Mouse (Mus musculus): ENCODE results near the gene Chrnd.
A peak's percentile ranks its signal among the peaks of the same experiment; 100 is the strongest.

The Chrnd gene

DNA sequence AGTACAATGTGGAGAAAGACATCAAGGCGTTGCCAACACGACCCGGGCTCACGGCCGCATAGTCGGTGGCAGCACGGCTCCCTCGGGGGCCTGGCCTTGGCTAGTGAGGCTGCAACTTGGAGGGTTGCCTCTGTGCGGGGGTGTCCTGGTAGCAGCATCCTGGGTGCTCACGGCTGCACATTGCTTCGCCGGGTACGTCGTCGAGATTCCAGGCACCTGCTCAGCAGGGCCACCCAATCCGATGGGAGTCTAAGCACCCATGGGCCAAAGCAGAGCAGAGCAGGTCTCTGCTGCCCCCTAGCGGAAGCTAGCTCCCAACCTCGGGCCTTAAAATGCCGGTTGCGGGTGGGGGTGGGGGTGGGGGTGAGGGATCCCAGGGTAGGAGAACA, 5.7 kb upstream of the Chrnd start:
- DNase-seq, result peak; percentile 44

DNA sequence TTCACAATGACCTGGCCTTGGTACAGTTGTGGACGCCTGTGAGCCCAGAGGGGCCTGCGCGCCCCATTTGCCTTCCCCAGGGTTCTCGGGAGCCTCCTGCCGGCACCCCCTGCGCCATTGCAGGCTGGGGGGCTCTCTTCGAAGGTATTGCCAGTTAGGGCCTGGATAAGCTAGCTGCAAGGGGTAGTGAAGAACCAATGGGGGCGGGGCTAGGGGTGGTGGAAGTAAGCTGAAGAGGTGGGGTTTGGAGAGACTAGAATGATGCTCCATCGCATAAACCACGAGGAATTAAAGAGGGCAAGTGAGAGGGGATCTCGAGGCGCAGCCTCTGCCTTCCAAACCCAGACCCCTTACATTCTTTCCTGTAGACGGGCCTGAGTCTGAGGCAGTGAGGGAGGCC, 4.9 kb upstream of the Chrnd start:
- DNase-seq, result no peak

DNA sequence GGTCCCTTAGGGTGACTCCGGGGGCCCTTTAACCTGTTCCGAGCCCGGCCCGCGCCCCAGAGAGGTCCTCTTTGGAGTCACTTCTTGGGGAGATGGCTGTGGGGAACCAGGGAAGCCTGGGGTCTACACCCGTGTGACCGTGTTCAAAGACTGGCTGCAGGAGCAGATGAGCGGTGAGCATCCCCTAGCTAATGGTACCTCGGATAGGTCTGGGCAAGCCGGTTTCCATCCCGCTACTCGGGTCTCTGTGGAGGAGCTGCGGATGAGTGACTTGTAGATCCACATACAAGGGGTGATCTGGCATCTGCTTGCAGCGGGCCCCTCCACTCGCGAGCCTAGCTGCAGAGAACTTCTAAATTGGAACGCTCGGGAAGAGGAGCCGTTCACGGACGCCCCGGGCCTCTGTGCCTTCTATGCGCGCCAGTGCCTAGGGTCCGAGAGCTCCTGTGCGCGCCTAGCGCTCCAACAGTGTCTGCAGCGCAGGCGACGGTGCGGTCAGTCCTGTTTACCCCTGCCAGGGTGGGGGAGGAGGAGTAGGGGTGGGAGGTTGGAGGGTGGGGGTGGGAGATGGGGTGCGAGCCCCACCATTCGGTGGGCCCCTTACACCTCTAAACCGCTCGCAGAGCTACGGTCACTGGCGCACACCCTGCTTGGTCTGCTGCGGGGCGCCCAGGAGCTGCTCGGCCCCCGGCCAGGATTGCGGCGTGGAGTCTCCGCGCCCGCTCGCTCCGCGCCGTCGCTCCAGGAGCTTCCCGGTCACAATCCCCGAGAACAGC, 4.0 kb upstream of the Chrnd start:
- no peak for DNase-seq

DNA sequence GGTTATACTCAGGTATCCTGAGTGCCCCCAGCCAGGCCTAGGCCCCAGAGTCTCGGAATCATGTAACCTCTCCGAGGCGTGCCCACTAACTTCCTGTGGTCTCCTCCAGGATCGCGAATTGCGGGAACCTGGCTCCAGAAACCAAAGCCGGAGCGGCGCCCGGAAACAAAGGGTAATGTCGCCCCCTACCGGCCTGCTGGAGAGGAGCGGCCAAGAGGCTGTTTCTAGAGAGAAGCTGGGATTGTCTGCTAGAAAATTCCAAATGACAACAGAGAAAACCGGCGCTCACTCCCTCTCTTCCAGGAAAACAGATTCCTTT, 3.4 kb upstream of the Chrnd start:
- peak; percentile 75 for DNase-seq

DNA sequence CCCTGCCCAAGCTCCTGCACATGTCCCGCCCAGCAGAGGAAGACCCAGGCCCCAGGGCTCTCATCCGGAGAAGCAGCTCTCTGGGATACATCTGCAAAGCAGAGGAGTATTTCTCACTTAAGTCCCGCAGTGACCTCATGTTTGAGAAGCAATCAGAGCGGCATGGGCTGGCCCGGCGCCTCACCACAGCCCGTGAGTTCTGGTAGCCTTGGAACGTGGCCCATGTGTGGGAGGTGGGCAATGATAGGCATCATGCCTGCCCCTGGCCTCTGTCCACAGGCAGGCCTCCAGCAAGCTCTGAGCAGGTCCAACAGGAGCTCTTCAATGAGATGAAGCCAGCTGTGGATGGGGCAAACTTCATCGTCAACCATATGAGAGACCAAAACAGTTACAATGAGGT, 6.9 kb downstream of the Chrnd start:
- no peak for DNase-seq

DNA sequence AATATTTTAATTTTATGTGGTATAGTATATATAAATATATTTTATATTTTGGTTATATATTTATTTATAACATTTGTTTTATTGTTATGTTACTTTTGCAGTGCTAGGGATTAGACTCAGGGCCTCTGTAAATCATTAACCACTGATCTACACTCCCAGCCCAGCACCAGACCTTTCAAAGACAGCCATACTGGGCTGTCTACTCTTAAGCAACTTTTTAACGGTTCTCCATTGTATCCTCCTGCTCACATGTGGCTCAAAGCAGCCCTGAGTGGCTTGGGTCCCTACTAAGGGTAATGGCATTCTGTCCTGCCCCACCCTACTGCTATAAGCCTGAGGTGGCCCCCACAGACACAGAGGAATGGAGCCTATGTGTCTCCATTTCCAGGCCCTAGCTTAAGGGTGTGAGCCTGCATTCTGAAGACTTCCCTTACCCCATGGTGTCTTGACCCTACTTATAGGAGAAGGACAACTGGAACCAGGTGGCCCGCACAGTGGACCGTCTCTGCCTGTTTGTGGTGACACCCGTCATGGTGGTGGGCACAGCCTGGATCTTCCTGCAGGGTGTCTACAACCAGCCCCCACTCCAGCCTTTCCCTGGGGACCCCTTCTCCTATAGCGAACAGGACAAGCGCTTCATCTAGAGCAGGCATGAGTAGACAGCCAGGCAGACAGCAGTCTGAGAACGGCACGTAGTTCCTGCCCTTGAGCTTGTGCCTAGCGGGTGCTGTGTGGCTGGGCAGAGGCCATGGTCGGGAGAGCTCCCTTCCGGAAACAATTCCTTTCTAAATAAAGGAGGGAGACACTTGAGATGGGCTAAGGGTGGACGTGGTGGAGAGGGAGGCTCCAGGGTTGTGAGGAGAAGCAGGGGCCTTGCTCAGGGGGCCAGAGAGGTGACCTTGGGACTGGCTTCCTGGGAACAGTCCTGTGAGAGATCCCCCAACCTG, 8.0 kb downstream of the Chrnd start:
- DNase-seq, result no peak

DNA sequence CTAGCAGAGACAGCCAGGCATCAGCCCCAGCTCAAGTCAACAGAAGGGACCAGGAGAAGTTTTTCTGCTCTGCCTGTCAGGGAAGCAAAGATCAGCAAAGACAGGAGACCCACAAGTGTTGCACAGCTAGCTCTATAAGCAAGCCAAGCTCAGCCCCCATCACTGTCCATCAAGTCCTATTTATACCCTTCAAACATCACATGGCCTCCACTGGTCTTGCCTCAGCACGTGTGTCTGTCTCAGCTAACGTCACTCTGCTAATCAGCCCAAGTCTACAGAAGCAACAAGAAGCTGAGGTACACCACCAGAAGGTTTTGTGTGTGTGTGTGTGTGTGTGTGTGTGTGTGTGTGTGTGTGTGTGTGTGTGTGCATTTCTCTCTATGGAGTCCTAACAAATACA, 10.4 kb downstream of the Chrnd start:
- DNase-seq, result no peak

DNA sequence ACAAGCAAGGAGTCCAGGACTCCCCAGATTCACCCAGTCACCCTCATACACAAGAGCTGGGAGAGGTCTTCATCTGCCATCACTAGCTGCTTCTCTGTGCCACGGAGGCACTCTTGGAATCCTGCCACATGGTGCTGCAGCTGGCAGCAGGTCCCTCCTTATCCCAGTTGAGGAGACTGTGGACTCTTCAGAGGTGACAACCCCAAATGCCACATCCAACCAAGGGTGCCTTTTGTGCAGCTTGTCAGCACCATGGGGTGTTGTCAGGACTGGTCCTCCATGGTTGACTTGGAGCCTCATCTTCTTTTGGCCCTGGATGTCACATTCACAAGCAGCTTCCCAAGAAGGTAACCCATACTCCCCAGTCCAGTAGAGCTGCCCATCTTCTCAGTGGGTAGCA, 11.4 kb downstream of the Chrnd start:
- DNase-seq, result no peak

DNA sequence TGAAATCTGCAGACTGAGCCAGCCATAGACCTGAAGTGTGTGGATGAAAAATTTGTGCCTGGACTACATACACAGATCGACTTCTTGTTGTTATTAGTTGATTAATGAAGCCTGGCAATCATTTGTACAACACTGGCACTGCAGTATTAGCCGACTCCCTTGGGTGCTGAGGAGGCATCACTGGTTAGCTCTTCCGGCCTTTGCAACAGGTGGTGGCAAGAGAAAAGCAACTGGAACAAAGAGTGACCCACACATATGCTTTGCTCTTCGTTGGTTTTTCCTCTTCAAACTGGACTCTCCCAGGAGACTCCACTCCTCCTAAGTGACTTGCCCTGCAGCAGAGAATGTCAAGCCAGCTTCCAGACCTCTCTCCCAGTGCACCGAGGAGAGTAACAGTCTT, 13.4 kb downstream of the Chrnd start:
- DNase-seq, result no peak

DNA sequence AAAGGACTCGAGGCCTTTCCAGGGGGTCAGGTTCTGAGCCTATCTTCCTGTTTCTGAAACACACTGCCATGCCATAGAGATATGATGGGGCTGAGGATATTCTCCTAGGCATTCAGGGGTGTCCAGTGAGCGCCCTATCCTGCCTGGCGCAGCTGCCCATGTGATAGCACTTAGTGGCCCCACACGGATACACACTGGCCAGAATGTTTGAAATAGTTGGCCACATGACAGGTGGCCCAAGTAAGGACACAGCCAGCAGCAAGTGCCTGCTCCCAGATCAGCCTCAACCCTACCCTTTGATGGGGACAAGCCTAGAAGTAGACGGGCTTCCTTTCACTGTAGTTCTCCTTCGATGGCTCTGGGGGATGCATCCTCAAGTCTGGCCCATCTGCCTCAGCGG, 14.1 kb downstream of the Chrnd start, which contains the start of gene Chrng:
Gene Chrng (plus strand): TSS at position 193 of the 400 bp plus-strand sequence.
- DNase-seq, result no peak

DNA sequence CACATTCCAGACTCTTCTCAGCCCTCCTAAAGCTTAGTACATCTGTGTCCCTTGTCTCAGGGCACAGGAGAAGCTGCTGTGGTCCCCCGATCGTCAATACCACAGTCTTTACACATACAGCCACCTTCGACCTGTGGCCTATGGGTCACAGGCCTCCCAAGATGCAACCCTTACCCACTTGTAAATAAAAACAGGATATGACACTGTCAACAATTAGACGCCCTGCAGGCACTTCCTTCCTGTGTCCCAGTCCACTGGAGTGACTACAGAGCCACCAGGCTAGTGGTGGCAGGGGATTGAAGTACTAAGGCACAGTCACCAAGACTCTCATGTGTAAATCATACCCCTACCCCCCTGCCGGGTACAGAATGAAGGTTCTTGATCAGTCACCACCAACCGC, 14.6 kb downstream of the Chrnd start:
- no peak for DNase-seq

DNA sequence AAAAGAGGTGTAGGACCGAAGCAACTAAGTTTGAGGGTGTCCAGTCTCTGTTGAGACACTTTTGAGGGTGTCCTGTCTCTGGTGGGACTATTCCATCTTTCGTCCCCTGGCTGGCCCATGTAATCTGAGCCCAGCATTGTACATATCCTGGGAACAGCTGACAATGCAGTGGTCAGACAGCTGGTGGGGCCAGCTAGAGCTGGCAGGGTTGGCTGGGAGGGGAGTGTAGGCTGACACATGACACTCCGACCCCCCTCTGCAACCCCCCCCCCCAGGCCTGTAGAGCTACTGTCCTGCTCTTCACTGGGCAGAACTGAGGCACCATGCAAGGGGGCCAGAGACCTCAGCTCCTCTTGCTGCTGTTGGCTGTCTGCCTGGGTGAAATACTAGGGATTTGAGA, 15.1 kb downstream of the Chrnd start:
- DNase-seq, result no peak

DNA sequence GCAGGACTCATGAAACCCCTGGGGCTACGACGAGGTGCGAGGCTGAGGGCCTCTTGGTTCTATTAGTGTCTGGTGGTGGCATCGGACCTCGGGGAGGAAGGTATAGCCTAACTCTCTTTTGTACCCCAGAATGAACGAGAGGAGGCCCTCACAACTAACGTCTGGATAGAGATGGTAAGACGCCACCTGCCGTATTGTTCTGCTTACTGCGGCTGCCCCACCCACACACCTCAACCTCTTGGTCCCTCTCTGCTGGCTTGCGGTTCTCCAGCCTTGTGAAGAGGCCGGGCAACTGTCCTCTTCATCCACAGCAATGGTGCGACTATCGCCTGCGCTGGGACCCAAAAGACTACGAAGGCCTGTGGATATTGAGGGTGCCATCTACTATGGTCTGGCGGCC, 15.9 kb downstream of the Chrnd start:
- DNase-seq, result no peak

DNA sequence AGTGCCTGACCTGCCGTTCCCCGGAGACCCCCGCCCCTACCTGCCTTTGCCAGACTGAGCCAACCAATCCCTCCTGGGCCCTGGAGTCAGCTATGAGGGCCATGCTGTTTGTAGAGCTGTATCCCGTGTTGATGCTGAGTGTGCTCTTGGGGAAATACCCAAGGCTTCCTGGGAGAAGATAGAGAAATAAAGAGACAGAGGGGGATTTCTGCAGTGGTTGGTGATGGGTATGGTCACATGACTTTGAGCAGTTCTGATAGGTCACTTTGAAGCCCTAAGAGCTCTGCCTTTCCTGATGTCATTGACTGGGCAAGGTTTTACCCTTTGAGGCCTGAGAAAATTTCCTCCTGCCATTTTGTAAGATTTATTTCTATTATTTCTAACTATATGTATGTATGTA, 21.0 kb downstream of the Chrnd start:
- no peak for DNase-seq

DNA sequence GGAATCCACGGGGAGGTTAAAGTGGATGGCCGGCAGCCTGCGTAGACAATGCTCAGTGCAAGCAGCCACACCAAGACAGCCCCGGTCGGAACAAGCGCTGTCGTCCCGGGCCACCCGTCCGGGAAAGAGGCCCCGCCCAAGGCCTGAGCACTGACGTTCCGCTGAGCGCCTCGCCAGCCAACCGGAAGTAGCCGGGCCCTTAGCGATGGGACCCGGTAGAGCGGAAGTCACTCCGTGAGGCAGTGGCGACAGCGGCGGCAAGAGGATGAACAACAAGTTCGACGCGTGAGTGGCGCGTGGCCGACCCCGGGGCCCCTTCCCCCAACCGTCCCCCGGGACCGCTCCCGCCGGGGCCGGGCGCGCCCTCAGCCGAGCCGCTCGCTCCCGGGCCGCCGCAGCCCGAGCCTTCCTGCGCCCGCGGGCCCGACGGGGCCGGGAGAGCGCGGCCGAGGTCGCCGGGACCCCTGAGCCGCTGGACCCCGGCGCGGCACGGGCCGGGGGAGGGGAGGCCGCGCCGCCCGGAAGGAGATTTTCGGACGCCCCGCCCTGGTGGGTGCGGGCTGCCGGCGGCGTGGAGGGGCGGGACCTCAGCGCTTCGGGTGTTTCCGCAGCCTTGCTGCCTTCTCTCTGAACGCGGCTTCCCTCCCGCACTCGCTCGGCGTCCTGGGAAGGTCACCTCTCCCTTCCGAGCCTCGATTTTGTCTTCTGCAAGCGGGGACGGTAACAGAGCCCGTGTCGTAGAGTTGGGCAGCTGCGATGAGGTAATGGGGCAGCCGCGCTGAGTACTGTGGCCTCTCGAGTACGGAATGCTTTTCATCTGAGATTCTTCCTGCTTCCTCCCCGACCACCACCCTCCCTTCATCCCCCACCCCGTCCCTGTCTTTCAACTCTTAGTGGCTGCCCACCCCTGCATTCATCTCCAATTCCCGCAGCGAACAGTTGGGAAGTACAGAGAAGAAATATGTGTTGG, 23.6 kb downstream of the Chrnd start, which contains the start of gene Eif4e2:
Gene Eif4e2 (plus strand): TSS at position 180 of the 970 bp plus-strand sequence.
- peak; percentile 91 for DNase-seq

DNA sequence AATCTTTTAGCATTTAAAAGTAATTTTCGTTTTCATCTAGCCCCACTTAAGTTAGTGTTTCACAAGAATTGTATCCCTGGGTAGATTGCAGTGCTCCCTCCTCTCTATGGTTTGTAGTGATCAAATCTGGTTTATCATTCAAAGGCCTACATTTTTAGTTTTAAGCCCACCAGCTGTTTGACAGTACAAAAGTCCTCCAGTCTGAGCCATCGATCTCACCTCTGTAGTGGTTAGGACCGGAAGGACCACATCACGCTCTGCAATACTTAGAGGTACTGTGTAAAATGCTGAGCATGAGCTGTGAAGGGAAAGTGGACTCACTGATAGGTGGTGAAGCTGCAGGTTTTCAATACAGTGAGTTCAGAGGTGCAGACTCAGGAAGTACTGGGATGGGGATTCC, 24.3 kb downstream of the Chrnd start:
- no peak for DNase-seq

DNA sequence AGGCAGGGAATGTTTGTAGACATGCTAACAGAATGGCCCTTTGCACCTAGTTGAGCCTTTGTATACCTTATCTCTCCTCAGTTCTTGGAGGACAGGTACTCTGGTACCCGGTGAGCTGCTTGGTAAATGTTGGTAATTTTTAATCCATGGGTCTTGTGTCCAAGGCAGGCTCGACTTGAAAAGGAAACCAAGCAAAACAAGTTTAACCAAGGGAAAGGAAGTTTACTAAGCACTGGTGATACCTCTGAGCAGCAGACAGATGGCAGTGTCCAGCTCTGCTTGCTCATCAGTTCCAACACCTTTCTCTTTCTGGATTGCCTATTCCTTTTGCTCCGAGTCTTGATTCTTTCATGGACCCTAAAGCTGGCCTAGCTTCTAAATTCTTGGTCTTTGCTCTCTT, 27.5 kb downstream of the Chrnd start:
- no peak for DNase-seq

DNA sequence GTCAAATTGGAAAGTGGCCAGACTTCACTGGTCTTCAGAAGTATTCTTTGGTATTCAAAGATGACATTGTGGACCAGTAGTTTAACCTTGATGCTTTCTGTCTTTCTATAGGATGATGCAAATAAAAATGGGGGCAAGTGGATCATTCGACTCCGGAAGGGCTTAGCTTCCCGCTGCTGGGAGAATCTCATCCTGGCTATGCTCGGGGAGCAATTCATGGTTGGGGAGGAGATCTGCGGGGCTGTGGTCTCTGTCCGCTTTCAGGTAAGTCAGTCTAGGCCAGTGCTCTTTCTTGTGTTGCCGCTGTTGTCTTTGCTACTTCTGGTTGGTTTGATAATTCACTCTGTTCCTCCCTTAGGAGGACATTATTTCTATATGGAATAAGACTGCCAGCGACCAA, 35.3 kb downstream of the Chrnd start:
- no peak for DNase-seq

DNA sequence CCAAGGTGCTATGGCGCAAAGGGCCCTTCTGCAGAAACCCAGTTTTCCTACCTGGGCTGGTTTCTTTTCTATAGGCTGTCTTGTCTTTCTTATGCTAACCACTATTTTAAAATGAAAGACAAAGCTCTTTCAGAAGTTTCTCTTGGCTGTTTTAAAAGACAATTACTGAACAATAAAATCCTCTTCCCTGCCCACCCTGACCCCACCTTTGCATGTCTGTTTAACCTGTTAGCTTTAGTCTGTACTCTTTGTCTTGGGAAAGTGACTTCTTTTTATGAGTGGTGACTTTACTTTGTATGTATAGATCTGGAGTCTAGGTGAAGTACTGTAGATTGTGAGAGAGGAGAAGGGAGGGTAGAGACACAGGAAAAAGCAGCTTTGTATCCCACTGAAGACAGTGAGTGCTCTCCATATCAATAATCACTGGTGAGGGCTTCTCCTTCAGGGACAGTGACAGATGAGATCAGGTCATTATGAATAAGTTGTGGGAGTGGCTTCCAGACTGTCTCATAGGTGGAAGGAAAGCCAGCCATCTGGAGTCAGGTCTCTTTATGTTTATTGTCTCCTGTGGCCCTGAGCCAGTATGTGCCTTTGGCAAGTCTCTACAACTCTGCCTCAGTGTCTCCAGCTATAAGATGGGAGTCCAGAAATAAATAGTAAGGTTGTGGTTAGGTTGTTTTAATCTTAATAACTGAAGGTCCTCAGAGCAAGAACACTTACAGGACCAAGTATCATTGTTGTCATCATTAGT, 36.2 kb downstream of the Chrnd start:
- no peak for DNase-seq

DNA sequence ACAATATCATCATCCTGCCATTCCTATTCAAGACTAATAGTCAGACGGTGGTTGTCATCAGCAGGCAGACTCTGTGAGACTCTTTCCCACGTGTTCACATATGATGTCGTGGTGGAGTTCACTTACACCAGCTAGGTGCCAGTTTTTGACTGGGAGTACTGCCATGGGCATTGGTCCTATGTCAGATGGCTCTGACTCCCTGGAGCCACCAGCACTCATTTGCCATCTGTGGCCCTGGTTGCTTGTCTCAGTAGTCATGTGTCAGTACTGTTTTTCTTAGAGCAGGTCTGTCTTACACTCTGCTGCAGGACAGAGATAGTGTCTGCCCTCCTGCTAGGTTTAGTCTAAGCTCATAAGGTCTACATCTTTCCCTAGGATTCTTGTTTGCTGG, 36.7 kb downstream of the Chrnd start:
- DNase-seq, result peak; percentile 94

DNA sequence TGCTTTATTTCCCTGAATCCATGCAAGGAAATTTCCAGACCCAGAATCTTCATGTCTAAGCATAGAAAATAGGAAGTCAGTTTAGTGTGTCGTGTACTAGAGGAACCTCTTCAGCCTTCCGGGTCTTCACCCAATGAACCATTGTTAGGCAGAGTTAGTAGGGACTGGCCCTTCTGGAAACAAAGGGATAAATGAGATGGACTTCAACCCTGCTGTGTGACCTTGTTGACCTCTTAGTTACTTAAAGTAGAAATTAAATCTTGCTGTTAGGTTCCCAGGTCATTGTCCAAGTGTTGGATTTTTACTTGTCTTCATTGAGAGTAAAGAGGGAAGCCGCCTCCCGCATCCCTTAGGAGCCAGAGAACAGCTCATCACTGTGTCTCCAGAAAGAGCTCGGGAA, 40.2 kb downstream of the Chrnd start:
- DNase-seq, result no peak

DNA sequence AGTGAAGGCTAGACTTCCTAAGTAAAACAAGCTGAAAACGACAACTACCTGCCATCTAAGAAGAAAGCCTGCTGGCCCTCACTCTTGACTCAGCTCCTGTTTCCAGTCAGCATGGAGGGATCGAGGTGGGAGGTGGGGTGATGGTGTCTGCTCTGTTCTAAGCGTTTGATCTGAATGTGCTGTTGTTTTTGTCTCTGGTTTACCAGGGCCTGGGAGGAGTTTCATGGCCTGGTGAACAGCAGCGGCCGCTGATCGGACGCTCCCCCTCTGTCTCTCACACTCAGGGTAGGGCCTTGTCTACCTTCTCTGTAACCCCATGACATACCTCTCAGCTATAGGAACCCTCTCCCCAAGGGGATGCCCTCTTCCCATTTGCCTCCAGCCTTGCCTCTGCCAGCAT, 41.8 kb downstream of the Chrnd start:
- no peak for DNase-seq
